Mouse (Mus musculus): ENCODE data around the gene Osbpl8. TPM values are rescaled to one million over a fixed set of nuclear protein-coding genes. Genes with fewer than 3 reads are reported as not detected.

Osbpl8 gene
- total and polyA plus RNA-seq, 3 experiments = 8.4 to 517 (median 69.9) TPM

DNA sequence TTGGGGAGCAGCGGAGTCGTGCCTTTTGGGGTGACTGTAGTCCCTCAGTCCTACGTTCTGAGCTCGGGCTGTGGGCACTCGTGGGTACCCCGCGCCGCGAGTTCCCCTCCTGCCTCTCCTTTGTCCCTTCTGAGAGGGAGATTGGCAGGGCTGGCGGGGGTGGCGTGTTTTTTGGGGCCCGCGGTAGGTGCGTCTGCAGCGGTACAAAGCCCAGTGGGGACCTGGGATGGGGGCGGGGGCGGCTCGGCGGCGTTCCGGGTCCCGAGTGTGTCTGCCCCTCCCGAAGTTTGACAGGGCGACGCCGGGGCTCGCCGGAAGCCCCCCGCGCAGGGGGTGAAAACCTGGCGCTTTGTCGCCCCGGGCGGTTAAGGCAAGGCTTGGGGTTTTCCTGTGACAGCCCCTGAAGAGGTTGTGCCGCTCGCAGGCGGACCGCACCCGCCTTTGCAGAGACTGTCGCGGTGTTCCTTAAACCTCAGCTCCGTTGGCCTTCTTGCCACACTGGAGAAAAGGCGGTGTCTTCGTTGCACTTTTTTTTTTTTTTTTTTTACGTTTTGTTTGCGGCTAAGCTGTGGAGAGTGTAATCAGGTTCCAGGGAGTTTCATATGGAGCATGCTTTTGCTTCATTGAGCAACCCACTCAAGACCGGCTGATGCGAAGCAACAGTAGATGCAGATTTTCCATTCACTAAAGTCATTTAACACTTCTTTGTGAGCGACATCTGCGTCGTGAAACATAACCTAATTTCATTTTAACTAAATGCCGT is 848 bp downstream of the Osbpl8 start:
- TF ChIP-seq GATA2 (IDR thresholded peaks at IDR 0.05; ENCODE audit: borderline replicate concordance, low read depth, low read length) (no peak), CTCF (IDR thresholded peaks at IDR 0.05; ENCODE audit: low read depth, low read length) (no peak), POLR2AphosphoS5 (IDR thresholded peaks at IDR 0.05; ENCODE audit: insufficient replicate concordance, low read depth, low read length) (no peak), TAL1 (conservative IDR thresholded peaks at IDR 0.05; ENCODE audit: low read depth, low read length) (no peak), GATA1 (IDR thresholded peaks at IDR 0.05; ENCODE audit: borderline replicate concordance, low read length) (no peak)
- Histone ChIP-seq H3K4me1 (ENCODE audit: insufficient read depth, low read depth, low read length) (peaks cover 58% of the 10 kb centered on the region), H3K27me3 (ENCODE audit: insufficient read depth, low read length) (no peaks in the 10 kb centered on the region), H3K9me3 (replicated peaks) (no peaks in the 10 kb centered on the region), H3K36me3 (replicated peaks) (peaks cover under 1% of the 10 kb centered on the region), H3K4me3 (ENCODE audit: low read depth, low read length) (peak overlapping the region; percentile 94)
- ATAC-seq (ENCODE audit: extremely low read depth, insufficient number of reproducible peaks, low FRiP score, poor library complexity, severe bottlenecking) (no peak), DNase-seq (ENCODE audit: low spot score) (peak; percentile 19)

DNA sequence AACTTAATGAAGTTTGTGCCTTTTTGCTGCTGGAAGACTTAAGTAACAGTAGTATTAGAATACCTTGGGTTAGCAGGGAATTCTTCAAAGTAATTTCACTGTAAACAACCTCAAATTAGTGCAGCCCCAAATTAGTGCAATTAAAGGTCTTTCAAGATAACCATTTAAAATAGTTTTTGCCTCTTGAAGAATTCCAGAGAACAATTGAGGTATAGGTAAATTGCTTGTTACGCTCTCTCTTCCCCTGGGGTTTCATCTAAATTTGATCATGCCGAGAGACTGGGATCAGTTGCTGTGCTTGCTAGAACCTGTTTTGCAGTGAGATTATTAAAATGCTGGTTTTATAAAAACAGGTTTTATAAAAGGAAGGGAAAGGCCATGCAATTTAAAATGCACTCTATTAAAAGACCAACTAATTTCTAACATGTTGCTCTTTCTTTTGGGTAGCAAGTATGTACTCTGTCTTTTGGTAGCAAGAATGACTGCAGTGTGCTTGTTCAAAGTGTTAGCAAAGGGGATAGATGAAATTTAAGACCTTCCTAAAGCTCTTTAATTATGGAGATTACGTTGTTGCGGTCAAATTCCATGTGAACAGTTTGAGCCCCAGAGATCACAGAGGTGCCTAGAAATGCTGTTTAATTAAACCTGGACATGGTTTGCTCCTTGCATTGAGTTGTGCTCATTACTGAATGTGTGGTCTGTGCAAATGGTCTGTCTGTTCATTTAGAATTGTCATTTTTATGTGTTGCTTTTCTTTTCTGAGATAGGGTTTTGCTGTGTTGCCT is 1.7 kb downstream of the Osbpl8 start:
- TF ChIP-seq CTCF (IDR thresholded peaks at IDR 0.05; ENCODE audit: low read depth, low read length) = no peak
- TF ChIP-seq POLR2AphosphoS5 (IDR thresholded peaks at IDR 0.05; ENCODE audit: insufficient replicate concordance, low read depth, low read length) = no peak
- TF ChIP-seq GATA2 (IDR thresholded peaks at IDR 0.05; ENCODE audit: borderline replicate concordance, low read depth, low read length) = no peak
- TF ChIP-seq GATA1 (IDR thresholded peaks at IDR 0.05; ENCODE audit: borderline replicate concordance, low read length) = no peak
- no peak for TF ChIP-seq TAL1 (conservative IDR thresholded peaks at IDR 0.05; ENCODE audit: low read depth, low read length)
- Histone ChIP-seq H3K4me3 (ENCODE audit: low read depth, low read length) (peak overlapping the region; percentile 94), H3K4me1 (ENCODE audit: insufficient read depth, low read depth, low read length) (peaks cover 65% of the 10 kb centered on the region), H3K9me3 (replicated peaks) (no peaks in the 10 kb centered on the region), H3K27me3 (ENCODE audit: insufficient read depth, low read length) (no peaks in the 10 kb centered on the region), H3K36me3 (replicated peaks) (peaks cover 4% of the 10 kb centered on the region)
- ATAC-seq (ENCODE audit: extremely low read depth, insufficient number of reproducible peaks, low FRiP score, poor library complexity, severe bottlenecking) (no peak), DNase-seq (ENCODE audit: low spot score) (no peak)

DNA sequence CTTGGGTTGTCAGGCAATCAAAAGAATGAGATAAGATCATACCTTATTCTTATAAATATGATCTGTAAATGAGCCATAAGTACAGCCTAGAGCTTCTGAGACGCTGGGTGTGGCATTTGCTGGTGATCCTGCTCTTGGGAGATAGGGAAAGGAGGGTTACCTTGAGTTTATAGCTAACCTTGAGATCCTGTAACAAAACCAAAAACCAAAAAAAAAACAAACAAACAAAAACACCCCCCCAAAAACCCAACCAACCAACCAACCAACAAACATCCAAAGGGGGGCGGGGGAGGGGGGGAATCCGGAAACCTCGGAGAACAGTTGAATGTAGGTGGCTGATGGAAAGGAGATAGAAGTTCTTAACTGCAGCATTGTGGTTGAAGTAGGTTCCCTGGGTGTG is 2.9 kb downstream of the Osbpl8 start:
- peaks cover 67% of the 10 kb centered on the region for H3K4me1 ChIP-seq (ENCODE audit: insufficient read depth, low read depth, low read length)

DNA sequence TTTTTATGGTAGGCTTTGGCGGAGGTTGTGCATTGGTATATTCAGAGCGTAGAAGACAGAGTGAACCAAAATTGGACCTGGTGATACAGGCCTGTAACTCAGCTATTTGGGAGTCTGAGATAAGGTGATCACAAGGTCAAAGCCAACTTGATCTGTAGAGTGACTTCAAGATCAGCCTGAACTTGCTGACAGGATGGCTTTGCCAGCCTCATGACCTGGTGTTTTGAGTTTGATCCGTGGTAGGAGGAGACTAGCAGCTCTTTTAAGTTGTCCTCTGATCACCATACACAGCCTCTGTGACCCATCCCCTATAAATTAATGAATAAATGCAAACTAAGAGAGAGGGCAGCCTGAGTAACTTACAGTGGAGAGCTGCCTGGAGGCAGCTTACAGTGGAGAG is 3.8 kb downstream of the Osbpl8 start:
- TF ChIP-seq POLR2AphosphoS5 (IDR thresholded peaks at IDR 0.05; ENCODE audit: insufficient replicate concordance, low read depth, low read length) = no peak
- no peak for TF ChIP-seq TAL1 (conservative IDR thresholded peaks at IDR 0.05; ENCODE audit: low read depth, low read length)
- TF ChIP-seq GATA2 (IDR thresholded peaks at IDR 0.05; ENCODE audit: borderline replicate concordance, low read depth, low read length) = no peak
- TF ChIP-seq CTCF (IDR thresholded peaks at IDR 0.05; ENCODE audit: low read depth, low read length) = no peak
- TF ChIP-seq GATA1 (IDR thresholded peaks at IDR 0.05; ENCODE audit: borderline replicate concordance, low read length) = no peak
- Histone ChIP-seq H3K27me3 (ENCODE audit: insufficient read depth, low read length) (no peaks in the 10 kb centered on the region), H3K4me3 (ENCODE audit: low read depth, low read length) (no peak overlapping the region), H3K36me3 (replicated peaks) (peaks cover 15% of the 10 kb centered on the region), H3K4me1 (ENCODE audit: insufficient read depth, low read depth, low read length) (peaks cover 63% of the 10 kb centered on the region), H3K9me3 (replicated peaks) (no peaks in the 10 kb centered on the region)
- no peak for DNase-seq (ENCODE audit: low spot score)
- ATAC-seq (ENCODE audit: extremely low read depth, insufficient number of reproducible peaks, low FRiP score, poor library complexity, severe bottlenecking) = no peak

More for the DNA sequence above, 2.9 kb downstream of the Osbpl8 start:
- DNase-seq (ENCODE audit: low spot score) (no peak), ATAC-seq (ENCODE audit: extremely low read depth, insufficient number of reproducible peaks, low FRiP score, poor library complexity, severe bottlenecking) (no peak)
- H3K27me3 ChIP-seq (ENCODE audit: insufficient read depth, low read length) = no peaks in the 10 kb centered on the region
- TF ChIP-seq TAL1 (conservative IDR thresholded peaks at IDR 0.05; ENCODE audit: low read depth, low read length) (peak; percentile 27; the same call in 1 of the 2 replicates), CTCF (IDR thresholded peaks at IDR 0.05; ENCODE audit: low read depth, low read length) (no peak)
- no peaks in the 10 kb centered on the region for H3K9me3 ChIP-seq (replicated peaks)
- peaks cover 13% of the 10 kb centered on the region for H3K36me3 ChIP-seq (replicated peaks)
- no peak overlapping the region; the same call in 1 of the 2 replicates for H3K4me3 ChIP-seq (ENCODE audit: low read depth, low read length)

DNA sequence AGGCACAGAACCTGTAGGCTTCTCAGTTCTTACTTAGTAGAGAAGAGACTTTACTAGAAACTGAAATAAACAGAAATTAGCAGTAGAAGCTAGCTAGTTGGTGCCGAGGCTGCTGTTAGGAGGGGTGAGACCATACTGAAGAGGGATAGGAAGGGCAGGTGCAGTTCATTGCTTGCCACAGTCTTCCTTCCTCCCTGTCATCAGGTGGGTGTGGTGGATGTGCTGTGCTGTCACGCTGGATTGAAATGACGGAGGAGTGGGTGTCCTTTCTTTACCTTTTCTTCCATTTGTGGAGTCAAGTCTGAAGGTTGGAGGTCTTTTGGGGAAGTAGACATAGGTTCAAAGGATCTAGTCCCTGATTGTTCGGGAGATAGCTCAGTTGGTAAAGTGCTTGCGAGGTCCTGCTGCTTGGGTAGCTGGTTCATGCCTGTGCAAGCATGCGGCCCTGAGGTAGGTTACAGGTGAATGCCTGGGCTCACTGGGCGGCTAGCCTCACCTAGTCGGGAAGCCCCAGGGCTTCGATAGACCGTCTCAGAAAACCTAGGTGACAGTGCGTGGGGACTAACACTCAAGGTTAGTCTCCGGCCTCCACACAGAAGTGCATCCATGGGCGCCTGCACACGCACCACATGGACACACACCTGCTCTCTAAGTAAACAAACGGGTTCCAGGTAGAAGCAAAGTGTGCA is 6.8 kb downstream of the Osbpl8 start:
- TF ChIP-seq TAL1 (conservative IDR thresholded peaks at IDR 0.05; ENCODE audit: low read depth, low read length) = no peak
- no peak for TF ChIP-seq CTCF (IDR thresholded peaks at IDR 0.05; ENCODE audit: low read depth, low read length)
- TF ChIP-seq GATA2 (IDR thresholded peaks at IDR 0.05; ENCODE audit: borderline replicate concordance, low read depth, low read length) = no peak
- TF ChIP-seq GATA1 (IDR thresholded peaks at IDR 0.05; ENCODE audit: borderline replicate concordance, low read length) = no peak
- Histone ChIP-seq H3K4me1 (ENCODE audit: insufficient read depth, low read depth, low read length) (peaks cover 63% of the 10 kb centered on the region), H3K9me3 (replicated peaks) (no peaks in the 10 kb centered on the region), H3K4me3 (ENCODE audit: low read depth, low read length) (peak overlapping the region; percentile 27; the same call in 1 of the 2 replicates), H3K36me3 (replicated peaks) (peaks cover 21% of the 10 kb centered on the region), H3K27me3 (ENCODE audit: insufficient read depth, low read length) (no peaks in the 10 kb centered on the region)
- DNase-seq (ENCODE audit: low spot score) (no peak), ATAC-seq (ENCODE audit: extremely low read depth, insufficient number of reproducible peaks, low FRiP score, poor library complexity, severe bottlenecking) (no peak)

Data from G1E (cell line).